Mouse (Mus musculus) liver, embryonic 14.5 days (tissue): ENCODE data around the gene Myo1b. TPM values are rescaled to one million over a fixed set of nuclear protein-coding genes. Genes with fewer than 3 reads are reported as not detected.

Experiments
- ATAC-seq: fragments of 200-750 bp; cut with Nextera tagmentation; 2 replicates; pipeline ENCODE4 v1.8.0; 2017; ENCODE audit warnings: moderate number of reproducible peaks, mild to moderate bottlenecking, moderate library complexity; ENCODE audit not compliant: insufficient read depth
- DNase-seq, 3 experiments: peaks; one replicate each; pipeline ENCODE4 v3.0.0-alpha.2; 2012 to 2013; ENCODE audit warnings: low read depth in 3 of 3, low spot score in 3 of 3
- H3K27ac ChIP-seq: fragments of 300-500 bp; sonication (generic); 2 replicates; pipeline ENCODE4 v1.5.1; 2014; ENCODE audit warnings: moderate library complexity, mild to moderate bottlenecking, control low read depth, inconsistent platforms
- H3K27me3 ChIP-seq: fragments of 300-500 bp; sonication (generic); 2 replicates; pipeline ENCODE4 v1.6.1; 2014; ENCODE audit warnings: mild to moderate bottlenecking, low read length, moderate library complexity; ENCODE audit not compliant: control insufficient read depth, insufficient read depth
- H3K36me3 ChIP-seq: fragments of 300-500 bp; sonication (generic); replicated peaks from 2 replicates; pipeline ENCODE4 v1.6.1; 2014; ENCODE audit warnings: low read depth; ENCODE audit not compliant: control insufficient read depth, insufficient read depth
- H3K4me1 ChIP-seq, 2 experiments: fragments of 200-500 bp in 1 of 2; fragments of 300-500 bp in 1 of 2; sonication (generic) in 1 of 2; replicated peaks; 2 replicates each; pipeline ENCODE4 v1.6.1; 2012 to 2014; ENCODE audit warnings: antibody characterized with exemption in 1 of 2, inconsistent platforms in 1 of 2, low read length in 1 of 2; ENCODE audit not compliant: control insufficient read depth in 2 of 2, insufficient read depth in 2 of 2
- H3K4me2 ChIP-seq: fragments of 300-500 bp; sonication (generic); 2 replicates; pipeline ENCODE4 v1.6.1; 2014; ENCODE audit warnings: low read depth, mild to moderate bottlenecking, control low read depth, moderate library complexity
- H3K4me3 ChIP-seq, 2 experiments: fragments of 200-500 bp in 1 of 2; fragments of 300-500 bp in 1 of 2; sonication (generic) in 1 of 2; 2 replicates each; pipeline ENCODE4 v1.5.1; 2012 to 2014; ENCODE audit warnings: low read depth in 2 of 2, low read length in 2 of 2, mild to moderate bottlenecking in 2 of 2, control low read depth in 1 of 2, inconsistent platforms in 1 of 2, moderate library complexity in 1 of 2; ENCODE audit not compliant: insufficient read depth in 1 of 2
- H3K9ac ChIP-seq: fragments of 300-500 bp; sonication (generic); replicated peaks from 2 replicates; pipeline ENCODE4 v1.6.1; 2014; ENCODE audit warnings: mild to moderate bottlenecking, control low read depth, moderate library complexity
- H3K9me3 ChIP-seq: fragments of 300-500 bp; sonication (generic); 2 replicates; pipeline ENCODE4 v1.6.1; 2016; ENCODE audit warnings: low read length, mixed read lengths; ENCODE audit not compliant: control insufficient read depth
- CTCF ChIP-seq: IDR thresholded peaks from 2 replicates; pipeline ENCODE4 v1.5.1; 2016; ENCODE audit warnings: antibody characterized with exemption, low read depth, control low read depth
- EP300 ChIP-seq: IDR thresholded peaks from 2 replicates; pipeline ENCODE4 v1.6.1; 2016; ENCODE audit warnings: antibody characterized with exemption, low read depth
- WGBS: fragments of 180-500 bp; shearing (Covaris S2); extraction: QIAGEN DNeasy Blood & Tissue Kit; methylation state at CpG from one replicate; pipeline ENCODE4 v1.1.7; 2014; ENCODE audit not compliant: insufficient replicate concordance; 5-methylcytosine and 5-hydroxymethylcytosine counted together
- polyA plus RNA-seq, 2 experiments: library from polyadenylated mRNA; depleted of rRNA in 1 of 2; stranded (reverse) in 1 of 2; unstranded in 1 of 2; fragments of >200 nt; fragmentation: Nextera tagmentation in 1 of 2; extraction: Ambion mirVana in 1 of 2; gene quantifications; 2 replicates each; pipeline versions ENCODE4 v1.2.1 to v1.2.3; 2012 to 2014

Myo1b gene
- polyA plus RNA-seq, 2 experiments, result 3.8 to 9.1 TPM

GRCm38 (mm10) chr1:51835795-51836194, 80.1 kb downstream of the Myo1b start:
- DNase-seq (no peak), ATAC-seq (no peak)
- Histone ChIP-seq H3K4me2 (no peak overlapping the region), H3K4me1 (peaks cover 0 to 5% of the 10 kb centered on the region in 2 experiments; a peak in 2 of 4 replicates), H3K9me3 (no peaks in the 10 kb centered on the region), H3K4me3 (no peak overlapping the region), H3K27me3 (no peaks in the 10 kb centered on the region), H3K27ac (no peak overlapping the region), H3K9ac (no peak overlapping the region), H3K36me3 (no peaks in the 10 kb centered on the region)
- WGBS, result 50% methylated on average over 8 of the region's 8 CpGs
- no peak for TF ChIP-seq CTCF
- no peak for TF ChIP-seq EP300

- peaks cover 0 to 3% of the 10 kb centered on the region in 2 experiments; a peak in 1 of 4 replicates for H3K4me1 ChIP-seq
- H3K4me2 ChIP-seq, result no peak overlapping the region
- no peak overlapping the region for H3K4me3 ChIP-seq
- 54% methylated on average over 3 of the region's 3 CpGs for WGBS
- no peak overlapping the region for H3K27ac ChIP-seq
- ATAC-seq (no peak), DNase-seq (no peak)
- no peaks in the 10 kb centered on the region for H3K36me3 ChIP-seq
- H3K27me3 ChIP-seq, result no peaks in the 10 kb centered on the region
- H3K9me3 ChIP-seq, result no peaks in the 10 kb centered on the region
- H3K9ac ChIP-seq, result no peak overlapping the region
- TF ChIP-seq CTCF (no peak), EP300 (no peak)
These were observed 81.8 kb downstream of the Myo1b start for GRCm38 (mm10) chr1:51834072-51834471.

- Histone ChIP-seq H3K9me3 (no peaks in the 10 kb centered on the region), H3K4me3 (no peak overlapping the region), H3K4me1 (no peaks in the 10 kb centered on the region), H3K27ac (no peak overlapping the region), H3K4me2 (no peak overlapping the region), H3K36me3 (no peaks in the 10 kb centered on the region), H3K9ac (no peak overlapping the region), H3K27me3 (no peaks in the 10 kb centered on the region)
- DNase-seq (no peak), ATAC-seq (no peak)
- TF ChIP-seq EP300 (no peak), CTCF (no peak)
- 69% methylated on average over 9 of the region's 9 CpGs for WGBS
These were observed 86.5 kb downstream of the Myo1b start for GRCm38 (mm10) chr1:51829353-51829752.

GRCm38 (mm10) chr1:51822531-51822930, 93.3 kb downstream of the Myo1b start:
- DNase-seq (no peak), ATAC-seq (no peak)
- no peaks in the 10 kb centered on the region for H3K27me3 ChIP-seq
- no peaks in the 10 kb centered on the region for H3K9me3 ChIP-seq
- H3K4me2 ChIP-seq, result no peak overlapping the region
- no peak overlapping the region for H3K9ac ChIP-seq
- H3K4me1 ChIP-seq, result no peaks in the 10 kb centered on the region
- H3K27ac ChIP-seq, result no peak overlapping the region
- no peak overlapping the region for H3K4me3 ChIP-seq
- TF ChIP-seq CTCF, result no peak
- no peak for TF ChIP-seq EP300
- no peaks in the 10 kb centered on the region for H3K36me3 ChIP-seq
- WGBS, result 69% methylated on average over 4 of the region's 4 CpGs

GRCm38 (mm10) chr1:51821701-51822495, 94.0 kb downstream of the Myo1b start:
- Histone ChIP-seq H3K27ac (no peak overlapping the region), H3K9me3 (no peaks in the 10 kb centered on the region), H3K4me1 (no peaks in the 10 kb centered on the region), H3K4me3 (no peak overlapping the region), H3K9ac (no peak overlapping the region), H3K36me3 (no peaks in the 10 kb centered on the region), H3K4me2 (no peak overlapping the region), H3K27me3 (no peaks in the 10 kb centered on the region)
- ATAC-seq (no peak), DNase-seq (no peak)
- TF ChIP-seq CTCF (no peak), EP300 (no peak)
- WGBS, result 70% methylated on average over 13 of the region's 13 CpGs
